Mouse (Mus musculus) small intestine, adult 2 months (tissue): ENCODE measurements around the gene Arrb1.

Source experiments
- CTCF ChIP-seq: fragments of 200-500 bp; IDR thresholded peaks from 2 replicates; pipeline ENCODE4 v1.5.1; 2012; ENCODE audit warnings: low read depth, mild to moderate bottlenecking, control low read depth, inconsistent platforms, low read length, moderate library complexity, mixed read lengths; ENCODE audit not compliant: insufficient replicate concordance, insufficient read length; ENCODE audit errors: extremely low read depth
- POLR2A ChIP-seq: fragments of 200-500 bp; IDR thresholded peaks from 2 replicates; pipeline ENCODE4 v1.6.1; 2012; ENCODE audit warnings: low read depth, mild to moderate bottlenecking, control low read depth, inconsistent platforms, low read length, moderate library complexity

- no peak for TF ChIP-seq CTCF
- TF ChIP-seq POLR2A, result no peak
These were observed 18.1 kb downstream of the Arrb1 start for GRCm38 (mm10) chr7:99553222-99553884.
